Mouse (Mus musculus) frontal cortex, postnatal 36 days (tissue): ENCODE results near the gene Ptch1.

Experiments used
- DNase-seq, 2 experiments: peaks; one replicate each; pipeline ENCODE4 v3.0.0; 2022; ENCODE audit warnings: low spot score in 2 of 2

The Ptch1 gene

GRCm38 (mm10) chr13:63540584-63540983 is 32.8 kb downstream of the Ptch1 start:
- DNase-seq, result no peak

DNA sequence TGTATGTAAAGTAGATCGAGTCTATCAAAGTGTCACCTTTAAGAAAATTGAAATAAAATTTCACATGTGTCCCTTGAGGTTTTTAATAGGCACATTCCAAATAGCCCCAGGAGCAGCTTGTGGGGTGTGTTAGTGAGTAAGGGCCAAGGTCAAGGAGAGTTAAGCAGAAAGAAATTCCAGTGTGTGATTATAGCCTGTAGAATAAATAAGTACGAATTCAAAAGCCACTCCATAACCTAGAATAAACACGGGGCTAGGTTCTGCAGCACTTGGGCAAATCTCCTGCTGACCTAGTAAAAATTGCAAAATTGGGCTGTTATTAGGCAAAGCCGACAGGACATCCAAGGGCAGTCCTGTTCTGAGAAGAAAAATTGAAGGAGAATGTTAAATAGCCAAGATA is 38.4 kb downstream of the Ptch1 start:
- DNase-seq, result no peak

DNA sequence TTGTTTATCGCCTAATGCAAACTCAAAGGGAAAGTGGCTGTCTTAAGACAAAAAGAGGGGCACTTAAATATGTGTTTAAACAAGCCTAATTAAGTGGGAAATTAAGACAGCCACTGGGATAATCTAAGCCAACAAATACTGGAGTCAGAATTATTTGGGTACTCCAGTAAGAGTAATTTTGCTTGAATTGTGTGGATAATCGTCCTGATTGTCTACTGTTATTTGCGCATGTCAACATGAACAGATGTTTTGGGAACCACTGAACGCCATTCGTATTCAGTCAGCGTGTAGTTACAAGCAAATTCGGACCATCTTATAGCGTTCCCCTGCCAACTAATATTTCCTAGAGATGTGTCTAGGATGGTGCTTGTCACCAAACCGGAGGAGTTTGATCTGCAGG is 42.5 kb downstream of the Ptch1 start:
- no peak for DNase-seq

DNA sequence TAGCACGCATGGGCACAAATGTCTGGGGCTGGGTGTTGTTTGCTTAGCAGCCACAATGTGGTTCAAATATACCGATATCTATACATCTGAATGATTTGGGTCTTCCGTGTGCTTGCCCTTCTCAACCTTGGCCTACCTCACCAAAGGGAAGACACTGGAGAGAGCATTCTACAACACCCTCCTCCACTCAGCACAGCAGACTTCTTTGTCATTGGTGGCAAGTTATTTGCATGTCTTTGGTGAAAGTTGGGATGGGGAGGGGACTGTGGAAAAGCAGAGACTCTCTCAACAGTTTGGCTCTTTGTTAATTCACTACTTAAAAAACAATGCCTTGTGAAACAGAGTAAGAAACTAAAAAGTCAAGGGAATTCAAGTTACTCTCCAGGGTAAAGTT is 43.0 kb downstream of the Ptch1 start:
- no peak for DNase-seq

- DNase-seq, result no peak
Measured at GRCm38 (mm10) chr13:63529602-63530370, 43.6 kb downstream of the Ptch1 start.

DNA sequence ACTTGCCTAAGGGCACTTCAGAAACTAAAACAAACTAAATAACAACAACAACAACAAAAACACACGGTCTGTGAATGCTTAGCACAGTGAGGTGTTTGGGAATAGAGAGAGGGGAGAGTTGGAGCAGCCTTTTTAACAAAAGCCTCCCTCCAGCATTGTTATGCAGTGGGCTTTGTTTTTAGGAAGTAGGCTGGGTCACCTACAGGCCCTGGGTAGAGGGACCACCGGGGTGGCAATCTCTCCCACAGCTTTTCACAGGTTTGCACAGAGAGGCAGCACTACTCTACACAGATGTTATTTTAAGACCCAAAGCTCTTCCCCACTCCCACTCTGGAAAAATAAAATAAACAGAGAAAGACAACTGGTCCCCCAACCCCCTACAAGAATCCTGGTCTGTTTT is 44.5 kb downstream of the Ptch1 start:
- DNase-seq, result no peak

DNA sequence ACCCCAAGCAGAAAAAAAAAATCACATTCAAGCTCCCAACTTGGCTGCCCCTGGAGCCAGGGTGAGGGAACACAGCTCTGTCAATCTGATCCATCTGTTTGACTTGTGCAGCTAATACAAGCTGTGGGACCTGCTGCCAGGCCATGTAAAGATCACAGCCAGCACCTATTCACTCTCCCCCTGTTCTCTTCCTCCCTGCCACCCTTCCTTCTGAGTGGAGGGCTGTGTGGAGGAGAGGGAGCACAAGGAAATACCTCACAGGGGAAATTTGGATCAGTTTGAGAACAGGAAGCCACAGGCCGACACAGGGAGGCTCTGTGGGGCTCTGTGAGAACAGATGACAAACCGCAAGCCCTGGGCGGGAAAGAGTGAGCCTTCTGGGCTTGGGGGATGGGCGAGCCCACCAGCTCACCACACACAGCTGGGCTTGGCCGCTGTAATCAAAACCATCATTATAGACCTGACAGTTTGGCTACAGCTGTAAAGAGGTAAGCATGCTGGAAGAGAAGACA is 45.2 kb downstream of the Ptch1 start:
- no peak for DNase-seq

- DNase-seq, result no peak
Measured at GRCm38 (mm10) chr13:63525571-63526197, 47.7 kb downstream of the Ptch1 start.

- DNase-seq, result no peak
Measured at GRCm38 (mm10) chr13:63524608-63525570, 48.5 kb downstream of the Ptch1 start.

DNA sequence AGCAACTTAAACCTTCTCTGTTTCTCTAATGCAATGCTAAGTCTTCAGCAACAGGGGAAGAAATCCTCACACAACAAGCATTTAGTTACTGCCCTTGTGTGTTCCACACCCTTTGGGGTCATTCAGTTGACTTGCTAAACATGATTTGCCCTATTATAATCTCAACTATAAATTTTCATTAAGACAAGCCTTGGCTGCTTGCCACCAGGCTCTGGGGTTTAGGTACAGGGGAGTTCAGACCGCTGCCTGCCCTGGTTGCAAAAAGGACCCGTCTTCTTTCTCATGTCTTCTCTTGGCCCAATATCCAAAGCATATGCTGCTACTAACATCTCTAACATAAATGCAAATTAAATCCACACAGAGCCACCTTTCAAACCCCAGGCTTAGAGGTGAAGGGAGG is 49.3 kb downstream of the Ptch1 start:
- no peak for DNase-seq

- DNase-seq, result no peak
Measured at GRCm38 (mm10) chr13:63522832-63523231, 50.6 kb downstream of the Ptch1 start.

GRCm38 (mm10) chr13:63520110-63520509 is 53.3 kb downstream of the Ptch1 start:
- no peak for DNase-seq

DNA sequence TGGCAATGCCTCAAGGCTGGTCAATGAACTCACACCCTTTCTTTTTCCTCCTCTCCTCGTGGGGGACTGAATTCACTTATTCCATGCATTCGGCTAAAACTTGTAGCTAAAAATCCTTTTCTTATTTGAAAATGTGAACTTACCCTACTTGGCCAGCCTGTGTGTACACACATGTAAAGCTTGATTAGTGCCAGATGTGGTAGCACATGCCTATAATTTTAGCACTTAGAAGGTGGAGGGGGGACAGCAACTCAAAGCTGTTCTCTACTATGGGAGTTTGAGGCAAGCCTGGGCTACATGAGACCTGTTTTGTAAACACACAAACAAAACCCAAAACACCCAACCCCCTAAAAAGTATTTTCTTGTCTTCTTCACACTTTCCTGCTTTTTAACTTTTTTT is 56.9 kb downstream of the Ptch1 start:
- DNase-seq, result no peak

DNA sequence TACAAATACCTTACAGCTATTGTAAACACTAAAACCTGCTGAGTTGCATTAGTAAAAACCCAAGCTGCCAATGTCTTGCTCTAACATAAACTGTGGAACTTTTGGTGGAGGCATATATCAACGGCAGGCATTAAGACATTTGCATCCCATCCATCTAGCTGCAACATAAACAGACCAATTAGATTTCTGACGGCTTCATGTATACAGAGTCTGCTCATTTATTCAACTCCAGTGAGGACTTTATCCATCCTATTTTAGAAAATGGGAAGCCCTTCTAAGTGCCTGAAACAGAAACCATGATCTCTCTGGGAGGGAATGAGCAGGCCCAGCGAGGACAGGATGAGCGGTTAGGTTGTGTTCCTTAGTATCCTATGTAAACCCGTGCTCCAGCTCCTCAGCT is 57.9 kb downstream of the Ptch1 start:
- DNase-seq, result no peak

DNA sequence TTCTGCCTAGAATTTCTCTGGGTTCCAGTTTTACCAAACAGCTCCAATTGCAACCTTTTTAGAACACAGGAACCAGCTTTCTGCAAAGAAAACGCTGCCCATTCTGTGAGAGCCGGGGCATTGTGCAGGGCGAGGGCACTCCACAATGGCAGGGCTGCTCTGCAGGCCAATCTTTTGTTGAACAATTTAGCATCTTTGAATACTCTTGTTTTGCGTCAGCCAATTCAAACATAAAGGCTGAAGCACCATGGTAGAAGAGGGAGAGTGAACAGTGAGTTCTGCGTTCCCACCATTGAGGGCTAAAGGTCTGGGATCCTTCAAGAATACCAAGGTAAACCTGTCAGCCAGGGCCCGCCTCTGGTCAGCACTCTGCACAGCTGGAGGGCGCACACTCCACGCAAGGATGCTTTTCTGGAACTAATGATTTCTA is 58.5 kb downstream of the Ptch1 start:
- DNase-seq, result no peak

- DNase-seq, result no peak
Measured at GRCm38 (mm10) chr13:63513374-63514098, 59.9 kb downstream of the Ptch1 start.

GRCm38 (mm10) chr13:63512411-63512810 is 61.0 kb downstream of the Ptch1 start:
- DNase-seq, result no peak

DNA sequence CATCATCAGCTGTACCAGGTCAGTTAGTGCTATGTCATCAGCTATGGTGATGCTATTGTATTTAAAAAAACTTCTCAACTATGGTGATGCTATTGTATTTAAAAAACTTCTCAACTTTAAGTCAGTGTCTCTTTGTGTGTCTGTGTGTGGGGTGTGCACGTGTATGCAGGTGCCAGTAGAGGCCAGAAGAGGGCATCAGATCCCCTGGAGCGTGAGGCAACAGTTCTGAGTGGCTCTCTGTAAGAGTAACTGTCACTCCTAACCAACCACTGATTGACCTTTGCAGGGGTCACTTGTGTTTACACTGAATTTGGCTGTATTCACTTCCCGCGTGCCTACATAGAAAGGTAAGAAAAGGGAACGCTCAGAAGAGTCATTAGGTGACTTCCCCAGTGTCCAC is 65.6 kb downstream of the Ptch1 start:
- DNase-seq, result no peak

DNA sequence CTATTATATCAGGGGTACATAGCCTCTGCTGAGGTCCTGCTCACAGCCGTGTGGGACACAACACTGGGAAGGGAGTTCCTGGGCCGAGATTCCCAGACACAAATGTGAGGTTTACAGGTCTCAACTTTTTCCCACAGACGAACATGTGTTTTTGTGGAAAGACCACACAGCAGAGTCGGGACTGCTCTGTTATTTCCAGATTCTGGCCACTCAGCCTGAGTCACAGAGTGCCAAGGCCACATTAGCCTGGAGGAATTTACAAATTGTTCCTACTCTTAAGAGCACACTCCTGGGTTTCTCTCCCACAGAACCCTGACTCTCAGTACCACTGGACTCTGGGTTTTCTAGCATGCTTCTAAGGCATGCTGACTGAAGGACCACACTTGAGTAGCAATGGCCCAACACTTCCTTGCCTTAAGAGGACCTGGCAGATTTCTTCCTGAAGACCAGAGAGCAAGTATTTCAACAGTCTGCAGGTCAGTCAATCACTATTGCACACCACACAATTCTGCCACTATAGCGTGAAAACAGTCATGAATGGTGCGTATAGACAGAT is 66.3 kb downstream of the Ptch1 start:
- DNase-seq, result no peak

DNA sequence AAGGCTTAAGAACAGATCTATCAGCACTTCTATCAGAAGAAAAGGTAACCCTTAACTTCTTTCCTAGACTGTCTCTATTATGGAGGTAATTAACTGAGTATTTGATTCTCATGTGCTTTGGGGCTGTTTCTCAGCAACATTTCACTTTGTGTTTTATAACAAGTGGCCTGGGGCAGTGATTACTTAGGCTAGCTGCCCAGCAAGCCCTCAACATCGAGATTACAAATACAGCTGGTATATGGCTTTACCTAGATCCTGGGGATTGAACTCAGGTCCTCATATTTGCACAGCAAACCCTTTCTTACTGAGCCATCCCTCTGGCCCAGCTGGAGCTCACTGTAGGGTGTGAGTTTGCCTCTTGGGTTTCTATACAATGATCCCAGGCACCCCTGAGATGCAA is 67.0 kb downstream of the Ptch1 start:
- DNase-seq, result no peak

GRCm38 (mm10) chr13:63502391-63502790 is 71.0 kb downstream of the Ptch1 start:
- no peak for DNase-seq
